Mouse (Mus musculus) midbrain, embryonic 10.5 days (tissue): Measurements from ENCODE around the gene Herc3. TPM values are rescaled to one million over a fixed set of nuclear protein-coding genes. Genes with fewer than 3 reads are reported as not detected.
"Not testable (repeated sequence)": the region's sequence is repeated elsewhere in the genome, so short reads cannot be mapped to it uniquely, and the experiment has no call there.

Source experiments
- DNase-seq: peaks from one replicate; pipeline ENCODE4 v3.0.0-alpha.2; 2017; ENCODE audit warnings: low spot score
- H3K27ac ChIP-seq: fragments of 300-500 bp; sonication (generic); replicated peaks from 2 replicates; pipeline ENCODE4 v1.5.1; 2016; ENCODE audit warnings: mild to moderate bottlenecking
- H3K27me3 ChIP-seq: fragments of 300-500 bp; sonication (generic); 2 replicates; pipeline ENCODE4 v1.6.1; 2016; ENCODE audit warnings: low read depth, mild to moderate bottlenecking; ENCODE audit not compliant: poor library complexity, severe bottlenecking
- H3K36me3 ChIP-seq: fragments of 300-500 bp; sonication (generic); 2 replicates; pipeline ENCODE4 v1.6.1; 2016; ENCODE audit warnings: mild to moderate bottlenecking, moderate library complexity
- H3K4me1 ChIP-seq: fragments of 300-500 bp; sonication (generic); 2 replicates; pipeline ENCODE4 v1.6.1; 2016
- H3K4me3 ChIP-seq: fragments of 300-500 bp; sonication (generic); 2 replicates; pipeline ENCODE4 v1.5.1; 2016; ENCODE audit warnings: mild to moderate bottlenecking, moderate library complexity
- H3K9me3 ChIP-seq: fragments of 300-500 bp; sonication (generic); replicated peaks from 2 replicates; pipeline ENCODE4 v1.6.1; 2016; ENCODE audit warnings: mild to moderate bottlenecking
- WGBS: fragments of 180-500 bp; shearing (Covaris S2); methylation state at CpG from one replicate; pipeline ENCODE4 v1.1.7; 2016; 5-methylcytosine and 5-hydroxymethylcytosine counted together
- polyA plus RNA-seq: library from polyadenylated mRNA; unstranded; fragments of >200 nt; fragmentation: Nextera tagmentation; extraction: Ambion mirVana; gene quantifications from 2 replicates; pipeline ENCODE4 v1.2.1, GENCODE M21; 2016

Herc3 gene
- polyA plus RNA-seq: 5.7 and 8.7 TPM in 2 replicates

DNA sequence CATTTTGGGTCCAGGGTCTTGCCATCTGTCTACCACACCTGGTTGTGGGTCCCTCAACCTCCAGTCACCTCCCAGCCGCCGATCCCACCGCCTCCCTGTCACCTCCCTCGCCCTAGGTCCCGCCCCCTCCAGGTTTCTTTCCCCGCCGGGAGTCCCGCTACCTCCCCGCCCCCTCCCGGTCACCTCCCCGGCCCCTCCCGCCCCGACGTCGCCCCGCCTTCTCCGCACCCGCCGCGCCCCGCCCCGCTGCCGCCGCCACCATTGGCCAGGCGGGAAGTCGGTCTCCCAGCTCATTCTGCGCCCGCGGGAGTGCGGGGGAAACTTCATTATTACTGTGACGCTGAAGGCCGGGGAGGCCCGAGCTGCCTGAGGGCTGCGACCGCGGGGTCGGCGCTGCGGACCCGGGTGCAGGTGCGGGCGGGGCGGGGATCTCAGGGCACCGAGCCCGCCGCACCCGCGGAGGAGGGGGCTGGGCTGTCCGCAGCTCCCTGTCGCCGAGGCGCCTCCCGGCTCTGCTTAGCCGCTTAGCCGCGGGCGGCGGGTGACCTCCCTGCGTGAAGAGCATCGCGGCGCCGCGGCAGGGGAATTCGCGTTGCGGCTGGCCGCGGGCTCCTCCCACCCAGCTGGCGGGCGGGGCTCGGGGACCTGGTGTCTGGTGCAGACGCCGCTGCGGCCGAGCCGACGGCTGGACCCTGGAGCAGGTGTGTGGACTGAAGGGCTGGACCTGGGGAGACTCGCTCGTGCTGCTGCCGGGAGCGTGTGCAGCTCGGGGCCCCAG lies at the start of gene Herc3:
TSS of gene Herc3 (plus strand) at position 234 of the 778 bp plus-strand sequence.
- Histone ChIP-seq H3K27ac (peak within 1 kb of the TSS; percentile 89), H3K27me3 (peaks cover 12% of the 10 kb centered on the region; the same call in 1 of the 2 replicates), H3K9me3 (no peaks in the 10 kb centered on the region), H3K4me1 (peaks cover 9% of the 10 kb centered on the region), H3K36me3 (no peaks in the 10 kb centered on the region), H3K4me3 (peak within 1 kb of the TSS; percentile 81)
- DNase-seq: peak; percentile 71
- under 1% methylated on average over 80 of the region's 83 CpGs for WGBS

DNA sequence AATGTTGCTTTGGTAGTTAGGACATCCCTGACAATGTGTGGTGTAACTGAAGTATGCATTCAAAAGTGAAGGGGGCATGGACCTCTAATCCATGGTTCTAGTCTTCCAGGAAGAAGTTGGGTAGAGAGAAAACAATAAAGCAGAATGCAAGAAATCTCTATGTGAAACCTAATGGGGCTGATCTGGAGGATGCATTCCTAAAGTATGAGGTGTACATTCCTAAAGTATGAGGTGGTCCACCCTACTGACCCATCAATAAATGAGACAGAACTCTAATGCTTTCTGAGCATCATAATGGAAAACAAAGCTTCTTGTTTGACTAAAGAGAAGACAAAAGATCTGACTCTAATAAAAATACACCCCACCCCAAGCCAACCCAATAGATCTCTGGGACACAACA lies 29.9 kb upstream of the Herc3 start:
- Histone ChIP-seq H3K36me3 (no peaks in the 10 kb centered on the region), H3K4me1 (no peaks in the 10 kb centered on the region), H3K9me3 (no peaks in the 10 kb centered on the region), H3K4me3 (no peak overlapping the region), H3K27ac (no peak overlapping the region), H3K27me3 (no peaks in the 10 kb centered on the region)
- DNase-seq: no peak

DNA sequence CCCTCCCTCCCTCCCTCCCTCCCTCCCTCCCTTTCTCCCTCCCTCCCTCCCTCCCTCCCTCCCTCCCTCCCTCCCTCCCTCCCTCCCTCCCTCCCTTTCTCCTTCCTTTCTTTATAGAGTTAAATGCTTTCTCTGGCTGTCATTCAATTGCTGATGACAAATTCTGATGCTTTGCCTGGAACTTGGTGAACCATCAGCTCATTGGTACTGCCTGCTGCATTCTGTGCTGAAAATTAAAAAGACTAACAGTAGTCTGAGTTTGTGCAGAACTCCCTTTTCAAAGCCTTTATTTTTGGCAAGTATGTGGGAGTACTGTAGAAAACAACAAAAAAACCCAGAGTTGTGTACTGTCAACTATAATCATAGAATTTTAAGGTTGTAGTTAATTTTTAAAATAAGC lies 16.9 kb upstream of the Herc3 start:
- H3K4me3 ChIP-seq: no peak overlapping the region
- H3K36me3 ChIP-seq: no peaks in the 10 kb centered on the region
- H3K9me3 ChIP-seq: no peaks in the 10 kb centered on the region
- H3K4me1 ChIP-seq: no peaks in the 10 kb centered on the region
- H3K27ac ChIP-seq: no peak overlapping the region
- DNase-seq: no peak
- no peaks in the 10 kb centered on the region for H3K27me3 ChIP-seq

DNA sequence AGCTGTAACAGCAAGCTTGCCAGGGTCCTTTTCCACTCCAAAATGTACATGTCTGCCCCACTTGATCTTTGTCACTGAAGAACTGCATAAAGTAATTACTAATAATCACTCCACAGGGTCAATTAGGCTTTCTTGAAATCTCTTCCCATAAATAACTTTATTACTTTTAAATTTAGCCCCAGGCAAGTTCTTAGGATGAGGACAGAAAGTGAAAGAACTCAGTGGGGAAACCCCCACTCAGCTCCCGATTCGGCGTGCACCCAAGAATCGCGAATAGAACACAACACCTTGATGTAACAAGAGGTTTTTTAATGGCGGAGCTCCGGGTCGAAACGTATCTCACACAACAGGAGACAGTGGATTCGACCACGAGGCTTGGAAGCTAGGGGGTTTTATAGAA lies 14.2 kb upstream of the Herc3 start:
- H3K27me3 ChIP-seq, H3K27ac ChIP-seq, DNase-seq, H3K36me3 ChIP-seq, H3K4me3 ChIP-seq, H3K4me1 ChIP-seq, H3K9me3 ChIP-seq: not testable (repeated sequence)
- 95% methylated on average over 7 of the region's 11 CpGs for WGBS

DNA sequence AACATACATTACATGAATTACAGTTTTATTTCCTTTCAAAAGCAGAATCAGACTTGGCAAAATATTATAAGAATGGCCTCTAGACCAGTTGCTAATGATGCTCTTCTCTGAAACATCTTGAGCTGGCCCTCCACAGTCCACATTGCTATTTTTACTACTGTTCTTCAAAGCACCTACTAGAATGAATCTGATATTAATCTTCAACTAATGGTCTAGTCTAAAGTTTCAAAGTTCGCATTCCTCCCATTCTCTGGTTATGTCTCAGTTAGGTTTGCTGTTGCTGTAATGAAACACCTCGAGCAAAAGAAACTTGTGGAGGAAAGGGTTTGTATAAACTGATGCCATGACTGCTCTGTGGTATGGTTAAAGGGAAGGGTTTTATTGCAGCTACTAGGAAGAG lies 5.6 kb upstream of the Herc3 start:
- Histone ChIP-seq H3K9me3 (no peaks in the 10 kb centered on the region), H3K4me3 (no peak overlapping the region), H3K36me3 (no peaks in the 10 kb centered on the region), H3K27me3 (no peaks in the 10 kb centered on the region), H3K4me1 (no peaks in the 10 kb centered on the region), H3K27ac (no peak overlapping the region)
- WGBS: 89% methylated on average over 2 of the region's 2 CpGs
- DNase-seq: no peak

DNA sequence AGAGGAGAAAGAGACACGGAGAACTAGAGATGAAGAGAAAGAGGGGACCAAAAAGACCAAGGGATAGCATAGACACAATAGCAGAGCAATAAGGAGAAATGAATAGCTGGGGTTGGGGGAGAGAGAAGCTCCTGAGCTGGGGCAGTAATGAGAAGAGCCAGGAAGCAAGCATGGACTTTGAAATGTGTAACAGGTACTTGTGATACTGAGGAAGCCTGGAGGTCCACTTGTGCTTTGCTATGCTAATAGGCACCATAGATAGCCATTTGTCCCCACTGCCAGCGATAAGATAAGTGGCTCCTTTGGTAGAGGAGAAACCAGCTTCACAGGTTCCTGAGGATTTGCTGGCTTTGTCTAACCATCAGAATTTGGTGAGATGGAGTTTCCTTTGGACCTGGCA lies 5.2 kb upstream of the Herc3 start:
- no peaks in the 10 kb centered on the region for H3K4me1 ChIP-seq
- 85% methylated on average over 2 of the region's 2 CpGs for WGBS
- no peaks in the 10 kb centered on the region for H3K27me3 ChIP-seq
- no peaks in the 10 kb centered on the region for H3K9me3 ChIP-seq
- no peak overlapping the region for H3K4me3 ChIP-seq
- no peaks in the 10 kb centered on the region for H3K36me3 ChIP-seq
- no peak overlapping the region for H3K27ac ChIP-seq
- DNase-seq: no peak

DNA sequence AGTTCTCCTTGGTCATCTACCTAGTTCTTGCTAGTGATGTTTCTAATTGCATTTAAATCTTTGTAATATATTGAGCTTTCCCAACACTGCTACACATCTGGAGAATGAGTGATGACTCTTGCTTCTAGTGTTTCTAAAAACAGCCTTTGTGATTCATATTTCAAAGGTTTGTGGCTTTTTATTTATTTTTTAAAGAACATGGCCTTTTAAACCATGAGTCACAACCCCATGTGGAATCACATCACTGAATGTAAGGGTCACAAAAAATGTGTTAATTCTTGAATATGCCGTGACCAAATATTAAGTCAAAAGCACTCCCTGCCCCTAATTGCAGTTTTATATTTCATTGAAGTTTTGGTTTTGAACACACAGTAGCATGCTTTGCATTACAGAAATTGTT lies 2.7 kb upstream of the Herc3 start:
- no peaks in the 10 kb centered on the region for H3K36me3 ChIP-seq
- H3K27ac ChIP-seq: no peak overlapping the region
- 86% methylated on average over 1 of the region's 1 CpGs for WGBS
- H3K9me3 ChIP-seq: no peaks in the 10 kb centered on the region
- peaks cover 9% of the 10 kb centered on the region for H3K4me1 ChIP-seq
- peaks cover 11% of the 10 kb centered on the region; the same call in 1 of the 2 replicates for H3K27me3 ChIP-seq
- DNase-seq: no peak
- H3K4me3 ChIP-seq: no peak overlapping the region

DNA sequence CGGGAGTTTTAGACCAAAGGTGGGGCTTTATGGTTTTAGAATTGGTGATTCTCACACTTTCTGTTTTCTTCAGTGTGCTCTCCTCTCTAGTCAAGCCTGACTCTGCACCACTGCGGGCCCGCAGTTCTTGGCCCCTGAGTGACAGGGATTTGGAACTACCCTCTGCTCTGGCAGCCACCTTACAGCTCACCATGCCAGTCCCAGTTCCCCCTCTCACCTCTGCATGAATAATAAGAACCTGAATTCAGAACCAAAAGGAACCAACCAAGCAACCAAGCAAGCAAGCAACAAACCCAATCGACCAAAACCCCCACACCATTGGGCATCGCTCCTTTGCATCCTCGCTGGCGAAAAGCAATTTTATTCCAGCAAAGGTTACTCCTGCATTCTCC lies 429 bp upstream of the Herc3 start:
- peak overlapping the region; percentile 81 for H3K4me3 ChIP-seq
- WGBS: 14% methylated on average over 7 of the region's 7 CpGs
- peak overlapping the region; percentile 89; the same call in 1 of the 2 replicates for H3K27ac ChIP-seq
- H3K9me3 ChIP-seq: no peaks in the 10 kb centered on the region
- DNase-seq: no peak
- H3K4me1 ChIP-seq: peaks cover 9% of the 10 kb centered on the region
- H3K36me3 ChIP-seq: no peaks in the 10 kb centered on the region
- peaks cover 12% of the 10 kb centered on the region; the same call in 1 of the 2 replicates for H3K27me3 ChIP-seq

DNA sequence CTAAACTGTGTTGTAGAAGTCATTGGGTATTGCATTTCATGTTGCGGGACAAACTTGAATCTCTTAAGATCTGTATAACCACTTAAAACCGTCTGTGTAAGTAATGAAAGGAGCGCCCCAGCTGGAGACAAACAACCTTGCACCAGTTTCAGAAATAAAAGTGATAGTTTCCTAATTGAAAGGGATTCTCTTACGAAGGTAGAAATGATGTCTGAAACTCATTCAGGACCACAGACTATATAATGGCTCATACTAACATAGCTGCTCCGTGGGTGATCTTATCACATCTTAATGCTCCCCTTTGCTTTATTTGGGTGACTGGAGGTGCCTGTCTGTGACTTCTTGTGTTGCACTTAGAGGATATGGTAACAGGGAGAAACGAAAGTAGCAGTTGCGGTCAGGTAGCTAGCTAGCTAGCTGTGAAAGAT lies 1.3 kb downstream of the Herc3 start:
- WGBS: 44% methylated on average over 7 of the region's 7 CpGs
- peaks cover 12% of the 10 kb centered on the region; the same call in 1 of the 2 replicates for H3K27me3 ChIP-seq
- no peak overlapping the region for H3K27ac ChIP-seq
- H3K36me3 ChIP-seq: no peaks in the 10 kb centered on the region
- DNase-seq: no peak
- H3K9me3 ChIP-seq: no peaks in the 10 kb centered on the region
- H3K4me3 ChIP-seq: peak overlapping the region; percentile 81
- peaks cover 10% of the 10 kb centered on the region for H3K4me1 ChIP-seq

DNA sequence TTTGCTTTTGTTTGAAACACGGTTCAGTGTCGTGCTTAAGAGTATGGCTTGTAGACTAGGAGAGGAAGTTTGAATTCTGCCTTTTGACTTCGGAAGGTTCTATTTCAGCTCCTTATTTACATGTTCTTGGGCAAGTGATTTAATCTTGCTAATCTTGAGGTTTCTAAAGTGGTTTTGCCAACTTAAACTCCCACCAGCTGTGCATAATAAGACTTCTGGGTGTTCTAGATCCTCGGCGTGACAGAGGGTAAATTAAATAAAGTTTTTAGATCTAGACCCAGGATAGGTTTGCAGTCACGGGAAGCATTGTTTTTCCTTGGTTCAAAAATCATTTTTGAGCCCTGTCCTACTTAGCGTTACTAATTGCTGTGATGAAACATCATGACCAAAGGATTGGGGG lies 3.2 kb downstream of the Herc3 start:
- H3K27ac ChIP-seq: no peak overlapping the region
- peaks cover 21% of the 10 kb centered on the region for H3K4me1 ChIP-seq
- peaks cover 12% of the 10 kb centered on the region; the same call in 1 of the 2 replicates for H3K27me3 ChIP-seq
- 82% methylated on average over 7 of the region's 7 CpGs for WGBS
- no peaks in the 10 kb centered on the region for H3K36me3 ChIP-seq
- H3K9me3 ChIP-seq: no peaks in the 10 kb centered on the region
- H3K4me3 ChIP-seq: no peak overlapping the region
- DNase-seq: no peak

DNA sequence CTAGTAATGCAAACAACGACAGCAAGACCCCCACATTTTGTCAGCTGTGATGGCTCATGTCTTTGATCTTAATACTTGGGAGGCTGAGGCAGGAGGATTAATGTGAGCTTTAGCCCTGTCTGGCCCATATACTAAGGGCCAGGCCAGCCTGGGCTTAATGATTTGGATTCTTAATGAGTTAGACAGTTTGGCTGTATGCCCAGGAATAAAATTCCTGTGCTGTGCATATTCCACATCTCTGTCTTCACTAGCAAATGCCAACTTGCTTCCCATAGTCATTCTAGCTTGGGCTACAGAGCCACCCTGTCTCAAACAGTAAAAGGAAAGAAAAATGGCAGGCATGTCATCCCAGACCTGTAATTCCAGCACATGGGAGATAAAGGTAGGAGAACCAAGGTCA lies 4.3 kb downstream of the Herc3 start:
- H3K4me3 ChIP-seq: no peak overlapping the region
- no peak overlapping the region for H3K27ac ChIP-seq
- WGBS: 78% methylated on average over 1 of the region's 1 CpGs
- H3K27me3 ChIP-seq: peaks cover 12% of the 10 kb centered on the region; the same call in 1 of the 2 replicates
- peaks cover 21% of the 10 kb centered on the region for H3K4me1 ChIP-seq
- no peaks in the 10 kb centered on the region for H3K36me3 ChIP-seq
- DNase-seq: no peak
- H3K9me3 ChIP-seq: no peaks in the 10 kb centered on the region

DNA sequence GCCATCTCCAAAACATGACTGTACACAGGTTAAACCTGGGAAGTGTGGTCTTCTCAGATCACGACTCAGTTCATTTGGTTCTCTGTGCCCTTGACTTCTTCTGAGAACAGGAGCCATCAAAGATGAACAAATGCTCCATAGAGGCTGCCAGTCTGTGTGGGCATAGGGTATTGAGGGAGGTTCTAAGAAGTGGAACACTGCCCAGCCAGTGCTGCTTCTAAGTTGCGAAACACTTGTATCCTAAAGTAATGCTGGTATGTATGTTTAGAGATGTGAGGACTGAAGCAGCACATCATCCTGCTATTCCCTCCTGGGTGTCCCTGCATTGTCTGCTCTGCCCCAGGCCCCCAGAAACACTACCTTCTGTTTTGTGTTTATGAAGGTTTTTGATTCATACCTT lies 5.2 kb downstream of the Herc3 start:
- no peak overlapping the region for H3K4me3 ChIP-seq
- H3K27me3 ChIP-seq: peaks cover 12% of the 10 kb centered on the region; the same call in 1 of the 2 replicates
- no peak overlapping the region for H3K27ac ChIP-seq
- H3K9me3 ChIP-seq: no peaks in the 10 kb centered on the region
- DNase-seq: no peak
- H3K36me3 ChIP-seq: no peaks in the 10 kb centered on the region
- WGBS: 88% methylated on average over 2 of the region's 2 CpGs
- peaks cover 21% of the 10 kb centered on the region for H3K4me1 ChIP-seq

DNA sequence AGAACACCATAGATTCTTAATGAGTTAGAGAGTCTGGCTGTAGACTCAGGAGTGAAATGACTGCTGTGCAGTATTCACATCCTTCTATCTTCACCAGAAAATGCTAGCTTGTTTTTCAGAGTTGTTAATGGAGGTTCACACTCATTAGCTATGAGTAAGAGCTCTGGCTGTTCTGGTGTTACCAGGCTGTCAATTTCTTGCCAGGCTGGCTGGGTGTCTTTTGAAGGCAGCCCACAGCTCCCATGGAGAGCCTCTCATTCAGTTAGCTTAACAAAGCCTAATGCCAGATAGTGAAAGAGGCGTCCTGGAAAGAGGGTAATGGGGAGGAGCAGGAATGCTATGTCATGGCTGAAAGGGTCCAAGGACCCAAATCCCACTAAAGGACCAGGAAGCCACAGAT lies 6.7 kb downstream of the Herc3 start:
- H3K9me3 ChIP-seq: no peaks in the 10 kb centered on the region
- peak; percentile 14 for DNase-seq
- peaks cover 12% of the 10 kb centered on the region for H3K4me1 ChIP-seq
- H3K27ac ChIP-seq: no peak overlapping the region
- no peak overlapping the region for H3K4me3 ChIP-seq
- WGBS: 12% methylated on average over 1 of the region's 1 CpGs
- no peaks in the 10 kb centered on the region for H3K36me3 ChIP-seq
- H3K27me3 ChIP-seq: peaks cover 8% of the 10 kb centered on the region; the same call in 1 of the 2 replicates
